Mouse (Mus musculus): ENCODE results near the gene Ubac2.

The Ubac2 gene

GRCm38 (mm10) chr14:121924876-121925275 is 46.5 kb downstream of the Ubac2 start:
- DNase-seq (ENCODE audit: low spot score in 2 of 2): no peak

DNA sequence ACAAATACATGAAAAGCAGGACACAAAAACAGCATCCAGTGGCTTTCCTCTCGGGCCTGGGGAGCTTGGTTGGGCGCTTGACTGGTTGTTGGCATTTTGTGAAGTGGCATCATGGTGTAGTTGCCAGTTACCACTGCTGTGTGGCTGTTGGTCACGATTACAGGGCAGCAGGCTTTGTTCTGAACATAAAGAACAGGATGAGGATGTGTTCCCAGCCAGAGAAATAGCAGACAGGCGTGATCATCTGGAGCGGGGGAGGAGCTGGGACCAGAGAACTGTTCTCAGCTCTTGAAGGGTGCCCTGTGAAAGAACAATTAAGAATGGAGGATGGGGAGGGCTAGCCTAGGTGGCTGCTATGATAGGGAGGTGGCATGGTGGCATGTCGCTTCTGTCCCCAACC is 48.5 kb downstream of the Ubac2 start:
- no peak for DNase-seq (ENCODE audit: low spot score in 2 of 2)

- DNase-seq (ENCODE audit: low spot score in 2 of 2): no peak
Observed at GRCm38 (mm10) chr14:121927451-121927850, 49.0 kb downstream of the Ubac2 start.

DNA sequence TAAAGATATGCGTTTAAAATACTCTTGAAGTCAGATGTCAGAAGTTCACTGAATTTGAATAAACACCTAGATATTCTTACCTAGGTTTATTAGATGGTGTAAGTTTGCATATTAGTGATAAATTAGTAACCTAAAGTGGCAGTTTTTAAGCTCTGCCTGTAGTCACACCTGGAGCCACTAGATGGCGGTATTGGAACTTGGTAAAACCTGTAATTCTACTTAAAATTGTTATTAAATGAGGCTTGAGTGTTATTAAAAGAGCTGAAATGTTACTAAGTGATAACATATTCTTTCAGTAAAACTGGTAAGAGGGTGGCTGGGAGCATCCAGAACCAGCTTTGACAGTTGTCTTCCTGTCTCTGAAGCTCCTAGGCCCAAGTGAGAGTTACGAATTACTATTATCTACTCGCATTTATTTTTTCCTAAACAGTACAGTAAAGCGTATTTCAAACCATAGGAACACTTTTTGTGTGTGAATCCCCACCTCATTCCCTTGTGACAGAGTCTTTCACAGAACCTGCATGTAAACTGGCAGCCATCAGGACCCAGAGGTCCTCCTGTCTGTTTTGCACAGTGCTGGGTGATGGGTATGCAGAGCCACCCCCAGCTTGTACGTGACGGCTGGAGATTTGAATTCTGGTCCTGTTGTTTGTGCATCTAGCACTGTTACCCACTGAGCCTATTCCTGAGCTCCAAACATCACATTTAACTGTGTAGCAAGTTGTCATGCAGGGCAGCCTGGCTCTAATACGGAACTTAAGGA is 50.1 kb downstream of the Ubac2 start:
- DNase-seq (ENCODE audit: low spot score in 2 of 2): peak in 1 of 2 experiments; percentile 67

DNA sequence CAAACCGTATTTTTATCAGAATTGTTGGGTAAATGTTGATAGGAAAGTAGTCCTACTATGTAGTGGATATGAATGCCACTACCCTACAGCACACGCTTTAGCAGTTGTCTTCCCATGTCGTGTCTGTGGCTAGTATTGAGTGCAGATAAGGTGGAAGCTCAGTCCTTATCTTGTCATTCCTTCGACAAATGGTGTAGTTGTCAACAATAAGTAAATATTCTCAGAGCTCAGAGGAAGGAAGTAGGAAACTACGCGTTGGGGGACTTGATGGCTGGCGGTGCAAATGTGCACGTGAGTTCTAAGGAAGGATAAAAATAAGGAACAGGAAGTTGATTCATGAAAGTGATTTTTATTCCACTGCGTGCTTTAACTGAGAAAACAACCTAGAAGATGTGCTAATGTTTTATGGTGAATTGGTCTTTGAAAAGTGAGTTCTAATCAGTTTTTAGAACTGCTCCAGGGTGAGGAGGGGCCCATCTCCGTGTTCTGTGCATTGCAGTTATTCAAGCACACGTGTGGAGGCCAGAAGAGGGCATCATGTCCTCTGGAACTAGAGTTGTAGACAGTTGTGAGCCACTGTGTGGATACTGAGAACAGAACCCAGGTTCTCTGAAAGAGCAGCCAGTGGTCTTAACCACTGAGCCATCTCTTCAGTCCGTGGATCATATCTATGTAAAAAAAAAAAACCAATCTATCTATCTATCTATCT is 51.0 kb downstream of the Ubac2 start:
- DNase-seq (ENCODE audit: low spot score in 2 of 2): no peak

DNA sequence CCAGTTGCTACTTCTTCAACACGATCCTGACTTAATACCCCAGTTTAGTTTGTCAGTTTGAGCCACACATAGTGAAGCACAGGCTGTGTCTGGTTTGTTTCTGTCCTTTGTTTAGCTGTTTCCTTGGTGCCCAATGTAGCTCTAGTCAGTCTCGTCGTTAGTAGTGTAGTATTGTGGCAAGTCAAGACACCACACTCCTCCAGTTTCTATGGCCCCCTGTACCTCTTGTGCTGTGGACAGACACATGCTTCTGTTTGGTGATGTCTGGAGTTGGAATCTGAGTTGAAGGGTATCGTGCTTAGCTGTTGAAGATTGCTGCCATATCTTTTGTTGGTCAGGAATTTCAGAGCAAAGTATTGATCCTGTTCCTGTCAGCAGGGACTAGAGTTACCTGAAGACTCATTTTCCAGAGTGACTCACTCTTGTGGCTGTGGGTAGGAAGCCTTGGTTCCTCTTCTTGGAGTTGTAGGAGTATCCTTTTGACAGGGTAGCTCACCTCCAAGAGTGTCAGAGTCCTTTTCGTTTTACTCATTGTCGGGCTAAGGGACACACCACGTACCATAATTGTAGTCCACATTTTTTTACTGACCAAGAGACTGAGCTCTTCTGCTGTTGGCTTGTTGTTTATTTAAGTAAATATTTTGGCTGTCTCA is 52.4 kb downstream of the Ubac2 start:
- no peak for DNase-seq (ENCODE audit: low spot score in 2 of 2)

DNA sequence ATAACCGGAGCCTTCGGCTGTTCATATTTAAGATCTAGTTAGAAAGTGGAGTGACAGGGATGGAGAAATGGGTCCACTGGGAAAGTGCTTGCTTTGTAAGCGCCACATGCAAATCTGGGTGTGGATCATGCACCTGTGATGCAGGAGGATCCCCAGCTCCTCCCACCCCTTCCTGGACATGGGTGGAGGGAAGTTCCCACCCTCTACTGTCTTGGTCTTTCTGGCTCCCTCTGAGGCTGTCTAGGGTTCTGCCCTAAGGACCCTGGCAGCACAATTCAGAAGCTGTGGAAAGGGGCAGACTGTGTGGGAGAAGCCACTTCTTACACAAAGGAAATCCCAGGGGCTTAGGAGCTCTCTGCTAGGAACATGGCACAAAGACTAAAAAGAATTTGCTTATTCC is 53.2 kb downstream of the Ubac2 start:
- DNase-seq (ENCODE audit: low spot score in 2 of 2): no peak

- DNase-seq (ENCODE audit: low spot score in 2 of 2): no peak
Observed at GRCm38 (mm10) chr14:121932180-121932579, 53.8 kb downstream of the Ubac2 start.

DNA sequence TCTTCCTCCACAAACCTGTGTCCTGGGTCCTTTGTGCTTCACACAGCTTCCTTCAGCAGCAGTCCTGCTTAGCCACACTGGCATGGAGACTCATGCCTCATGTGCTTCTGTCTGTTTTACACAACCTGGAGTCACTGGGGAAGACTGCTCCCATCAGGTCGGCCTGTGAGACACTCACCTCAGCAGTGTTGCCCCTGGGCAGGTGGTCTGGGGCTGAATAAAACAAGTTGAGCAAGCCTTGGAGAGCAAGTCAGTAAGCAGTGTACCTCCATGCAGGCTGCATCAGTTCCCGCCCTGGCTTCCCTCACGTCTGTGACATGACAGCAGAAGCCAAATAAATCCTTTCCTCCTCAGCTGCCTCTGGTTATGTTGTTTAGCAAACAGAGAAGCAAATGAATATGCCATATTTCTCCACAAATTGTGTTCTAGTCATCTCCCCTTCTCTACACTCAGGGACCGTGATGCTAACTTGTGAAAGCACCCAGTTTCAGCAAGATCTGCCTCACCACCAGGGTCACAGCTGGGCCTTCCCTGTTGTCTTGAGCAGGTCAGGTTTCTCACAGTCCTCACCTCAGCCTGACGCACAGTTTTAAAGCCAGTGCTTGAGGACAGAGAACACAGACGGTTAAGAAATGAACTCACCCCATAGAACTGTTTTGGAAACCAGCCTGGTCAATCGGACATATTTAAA is 55.6 kb downstream of the Ubac2 start:
- DNase-seq (ENCODE audit: low spot score in 2 of 2): no peak

GRCm38 (mm10) chr14:121934597-121934946 is 56.2 kb downstream of the Ubac2 start:
- no peak for DNase-seq (ENCODE audit: low spot score in 2 of 2)

GRCm38 (mm10) chr14:121936356-121936755 is 57.9 kb downstream of the Ubac2 start:
- DNase-seq (ENCODE audit: low spot score in 2 of 2): no peak

DNA sequence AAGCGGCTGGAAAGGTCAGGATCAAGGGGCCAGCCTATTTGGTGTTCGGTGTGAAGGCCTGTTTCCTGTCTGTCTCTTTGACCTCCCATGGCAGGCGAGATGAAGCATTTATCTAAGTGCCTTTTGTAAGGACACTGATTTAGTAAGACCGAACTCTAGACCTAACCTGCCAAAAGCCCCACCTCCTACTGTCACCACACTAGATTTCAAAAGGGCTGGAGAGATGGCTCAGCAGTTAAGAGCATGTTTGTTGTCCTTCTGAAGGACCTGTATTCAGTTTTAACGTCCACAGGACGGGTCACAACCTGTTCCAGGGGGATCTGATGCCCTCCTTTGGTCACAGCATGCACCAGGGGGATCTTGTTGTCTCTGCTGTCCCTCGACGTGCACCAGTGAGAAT is 58.4 kb downstream of the Ubac2 start:
- DNase-seq (ENCODE audit: low spot score in 2 of 2): no peak

DNA sequence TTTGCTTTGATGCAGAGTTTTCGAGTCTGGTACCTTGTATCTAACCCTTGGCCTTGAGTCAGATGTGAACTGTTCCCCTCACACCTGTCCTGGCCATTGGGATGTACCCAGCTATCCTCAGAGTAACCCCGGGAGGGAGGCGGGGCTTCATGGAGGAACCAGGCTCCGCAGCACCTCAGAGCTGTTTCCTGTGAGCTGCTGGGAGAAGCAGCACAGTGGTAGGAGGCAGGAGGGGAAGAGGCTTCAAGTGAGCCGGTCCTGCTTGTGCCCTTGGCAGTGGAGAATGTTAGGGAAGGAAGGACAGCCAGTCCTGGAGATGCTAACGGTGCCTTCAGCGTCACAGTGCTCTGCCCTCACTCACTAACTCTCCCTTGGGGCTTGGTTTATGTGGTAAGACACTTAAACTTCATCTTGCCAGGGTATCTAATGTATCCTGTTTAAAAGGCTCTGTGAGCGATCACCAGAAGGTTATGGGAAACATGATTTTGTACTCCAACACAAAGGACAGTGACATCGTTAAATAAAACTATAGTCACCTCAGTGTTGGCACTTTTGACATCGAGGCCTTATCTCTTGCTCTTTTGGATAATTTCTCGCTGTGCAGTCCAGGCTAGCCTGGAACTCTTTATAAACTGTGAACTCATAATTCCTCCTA is 59.3 kb downstream of the Ubac2 start:
- no peak for DNase-seq (ENCODE audit: low spot score in 2 of 2)

DNA sequence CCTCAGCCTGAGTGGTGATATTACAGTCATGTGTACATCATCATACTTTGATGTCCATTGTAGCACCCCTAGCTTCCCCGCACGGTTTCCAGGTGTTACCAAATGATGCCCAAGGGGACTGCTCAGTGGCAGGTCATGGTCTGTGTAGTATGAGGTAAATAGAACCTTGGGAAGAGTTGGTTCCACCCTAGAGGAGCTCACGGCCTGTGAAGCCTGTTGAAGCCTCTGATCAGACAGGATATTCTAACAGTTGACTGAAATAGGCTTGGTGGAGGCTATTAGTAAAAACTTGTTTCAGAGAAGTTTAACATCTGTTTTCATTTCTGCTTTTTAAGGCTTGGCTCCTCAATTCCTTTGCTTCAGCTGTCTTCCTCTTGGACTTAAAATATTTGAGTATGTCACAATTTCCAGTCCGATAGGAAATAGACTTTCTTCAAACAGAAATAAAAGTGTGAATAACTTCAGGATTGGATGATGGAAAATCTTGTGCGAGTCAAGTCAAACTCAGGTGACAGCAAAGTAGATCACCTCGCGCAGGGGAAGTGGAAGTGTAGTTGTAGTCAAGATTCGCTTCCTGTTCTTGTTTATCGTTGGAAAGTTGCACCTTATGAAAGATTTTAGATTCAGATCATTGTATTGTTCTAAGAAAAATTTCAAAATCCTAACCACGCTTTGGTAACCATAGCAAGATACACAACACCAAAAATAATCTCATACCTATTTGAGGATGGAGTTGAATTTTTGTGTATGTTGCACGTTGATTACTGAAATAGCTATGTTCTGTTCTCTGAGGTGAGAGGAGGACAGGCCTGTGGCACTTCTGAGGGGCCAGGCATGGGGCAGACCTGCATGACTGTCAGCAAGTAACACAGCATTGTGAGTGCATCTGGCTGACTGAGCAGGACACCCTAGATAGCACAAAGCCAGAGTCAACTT is 60.1 kb downstream of the Ubac2 start:
- DNase-seq (ENCODE audit: low spot score in 2 of 2): no peak

DNA sequence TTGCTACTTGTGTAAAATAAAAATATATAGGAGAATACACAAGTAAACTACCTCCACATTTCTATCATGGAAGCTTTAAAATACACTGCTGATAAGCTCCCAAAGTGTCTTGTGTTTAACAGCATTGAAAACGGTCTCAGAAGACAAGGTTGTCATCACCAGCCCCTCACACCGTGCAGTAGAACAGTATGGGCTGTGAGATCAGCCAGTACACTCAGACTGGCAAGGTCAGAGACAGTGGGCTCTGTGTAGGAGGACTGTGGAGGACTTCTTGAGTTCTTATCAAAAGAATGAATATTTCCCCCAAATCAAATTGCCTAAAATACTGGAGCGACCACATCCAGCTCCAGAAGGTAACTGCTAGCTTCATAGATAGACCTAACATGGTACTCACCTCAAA is 61.2 kb downstream of the Ubac2 start:
- DNase-seq (ENCODE audit: low spot score in 2 of 2): no peak

DNA sequence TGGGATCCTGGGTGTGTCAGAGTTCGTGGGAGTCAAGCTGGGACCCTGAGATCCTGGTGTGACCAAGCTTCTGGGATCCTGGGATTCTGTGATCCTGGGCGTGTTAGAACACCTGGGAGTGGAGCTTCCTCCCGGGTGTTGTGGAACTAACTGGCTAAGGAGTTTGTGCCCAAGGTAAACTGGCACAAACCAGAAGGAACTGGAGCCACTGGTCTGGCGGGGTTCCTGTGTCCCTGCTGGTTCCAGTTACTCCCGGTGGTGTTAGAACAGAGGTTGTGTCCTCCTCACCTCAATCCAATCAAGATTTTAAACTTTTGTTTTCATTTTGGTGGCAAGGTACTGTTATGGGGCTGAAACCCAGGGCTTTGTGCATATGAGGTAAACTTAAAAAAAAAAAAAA is 67.7 kb downstream of the Ubac2 start:
- DNase-seq (ENCODE audit: low spot score in 2 of 2): no peak

DNA sequence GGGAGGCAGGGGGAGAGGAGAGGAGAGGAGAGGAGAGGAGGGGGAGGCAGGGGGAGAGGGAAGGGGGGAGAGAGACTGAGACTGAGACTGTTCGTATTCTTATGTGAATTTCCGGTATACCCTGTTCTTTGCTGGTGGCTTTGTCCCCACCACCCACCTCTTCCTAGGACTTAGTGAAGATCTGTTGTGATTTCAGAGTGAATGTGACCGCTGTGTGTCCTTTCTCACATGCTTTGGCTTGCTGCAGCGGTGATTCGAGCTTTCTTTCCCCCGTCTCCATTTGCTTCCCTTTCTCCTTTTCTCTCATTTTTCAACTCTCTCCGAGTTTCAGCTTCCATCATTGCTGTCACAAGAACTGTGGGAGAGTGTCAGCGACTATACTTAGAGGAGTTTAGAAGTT is 68.3 kb downstream of the Ubac2 start:
- no peak for DNase-seq (ENCODE audit: low spot score in 2 of 2)

GRCm38 (mm10) chr14:121947201-121947760 is 68.9 kb downstream of the Ubac2 start:
- no peak for DNase-seq (ENCODE audit: low spot score in 2 of 2)

GRCm38 (mm10) chr14:121947966-121948365 is 69.5 kb downstream of the Ubac2 start:
- no peak for DNase-seq (ENCODE audit: low spot score in 2 of 2)

DNA sequence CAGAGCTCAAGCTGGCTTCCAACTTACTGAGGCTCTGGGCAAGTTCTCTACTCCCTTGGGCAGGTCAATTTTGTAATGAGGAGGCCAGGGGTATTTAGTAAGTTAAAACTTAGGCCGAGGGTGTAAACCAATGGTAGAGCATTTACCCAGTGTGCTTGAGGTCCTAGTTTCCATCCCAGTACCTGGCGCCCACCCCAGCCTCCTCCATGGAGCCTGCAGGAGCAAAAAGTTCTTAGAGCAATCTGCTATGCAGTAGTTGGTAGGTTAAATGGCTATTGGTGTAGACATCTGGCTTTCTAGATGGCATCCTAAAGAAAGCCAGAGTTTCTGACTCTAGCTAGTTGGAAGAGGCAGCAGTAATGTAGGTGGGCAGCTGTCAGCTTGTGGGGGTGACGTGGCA is 71.0 kb downstream of the Ubac2 start:
- no peak for DNase-seq (ENCODE audit: low spot score in 2 of 2)

All from left cerebral cortex, adult 9 months (tissue).